Mouse (Mus musculus): Measurements from ENCODE around the gene Mrpl30. TPM values are rescaled to one million over a fixed set of nuclear protein-coding genes. Genes with fewer than 3 reads are reported as not detected.

Mrpl30 gene
- 379 and 460 TPM in 2 replicates for polyA plus RNA-seq (2015; fragmentation: Nextera tagmentation; extraction: Ambion mirVana)

GRCm38 (mm10) chr1:37890025-37890652 is at the start of gene Mrpl30, which contains the start of gene Mitd1:
TSS of gene Mrpl30 (plus strand) at chr1:37890477.
TSS of gene Mitd1 (minus strand) at chr1:37890411.

GRCm38 (mm10) chr1:37866286-37866685 is 24.0 kb upstream of the Mrpl30 start, which contains the start of gene Tsga10:
TSS of gene Tsga10 (minus strand) at chr1:37866429.

GRCm38 (mm10) chr1:37871704-37872103 is 18.6 kb upstream of the Mrpl30 start, which contains the start of gene Lipt1:
TSS of gene Lipt1 (plus strand) at chr1:37871738.

GRCm38 (mm10) chr1:37916393-37916792 is 26.1 kb downstream of the Mrpl30 start, which contains the start of gene Lyg2:
TSS of gene Lyg2 (minus strand) at chr1:37916493.

Other genes with a start within 250 kb of the Mrpl30 start
- 2.6 and 3.5 TPM in 2 replicates for gene 2010300C02Rik, start 170.4 kb upstream of the Mrpl30 start, polyA plus RNA-seq (2015; fragmentation: Nextera tagmentation; extraction: Ambion mirVana)
- gene Tsga10, start 24.0 kb upstream of the Mrpl30 start, polyA plus RNA-seq (2015; fragmentation: Nextera tagmentation; extraction: Ambion mirVana): 4.0 and 4.6 TPM in 2 replicates
- 10.1 and 15.4 TPM in 2 replicates for gene Lipt1, start 18.7 kb upstream of the Mrpl30 start, polyA plus RNA-seq (2015; fragmentation: Nextera tagmentation; extraction: Ambion mirVana)
- gene Mitd1, start 66 bp upstream of the Mrpl30 start, polyA plus RNA-seq (2015; fragmentation: Nextera tagmentation; extraction: Ambion mirVana): 21.7 and 22.3 TPM in 2 replicates
- not detected in 2 replicates for gene Lyg2, start 26.0 kb downstream of the Mrpl30 start, polyA plus RNA-seq (2015; fragmentation: Nextera tagmentation; extraction: Ambion mirVana)
- gene Lyg1, start 67.3 kb downstream of the Mrpl30 start, polyA plus RNA-seq (2015; fragmentation: Nextera tagmentation; extraction: Ambion mirVana): 0.96 TPM in 1 of 2 replicates, not detected in the other
- 165 and 185 TPM in 2 replicates for gene Txndc9, start 107.4 kb downstream of the Mrpl30 start, polyA plus RNA-seq (2015; fragmentation: Nextera tagmentation; extraction: Ambion mirVana)
- gene Eif5b, start 107.5 kb downstream of the Mrpl30 start, polyA plus RNA-seq (2015; fragmentation: Nextera tagmentation; extraction: Ambion mirVana): 13.0 and 17.2 TPM in 2 replicates
- 13.2 and 14.9 TPM in 2 replicates for gene Rev1, start 239.3 kb downstream of the Mrpl30 start, polyA plus RNA-seq (2015; fragmentation: Nextera tagmentation; extraction: Ambion mirVana)

Data from adrenal gland, postnatal 0 days (tissue).